Mouse (Mus musculus) kidney, adult 2 months (tissue): ENCODE measurements at regions not wholly inside any gene's neighbourhood (a gene's known extent, or its start where the extent isn't known, plus 50 kb on each side); places are given as distances from the start of the nearest gene placed in this dataset.

ENCODE experiments used
- DNase-seq: peaks from one replicate; pipeline ENCODE4 v3.0.0; 2021
- H3K27ac ChIP-seq: fragments of 200-500 bp; 2 replicates; pipeline ENCODE4 v1.5.1; 2012; ENCODE audit warnings: low read depth, low read length, control low read depth, inconsistent platforms; ENCODE audit not compliant: insufficient read depth
- H3K27me3 ChIP-seq: fragments of 200-500 bp; replicated peaks from 2 replicates; pipeline ENCODE4 v1.6.1; 2012; ENCODE audit warnings: mild to moderate bottlenecking, moderate library complexity, low read length, inconsistent platforms; ENCODE audit not compliant: control insufficient read depth, insufficient read depth
- H3K36me3 ChIP-seq: fragments of 200-500 bp; 2 replicates; pipeline ENCODE4 v1.6.1; 2012; ENCODE audit warnings: mild to moderate bottlenecking, moderate library complexity, low read length, inconsistent platforms; ENCODE audit not compliant: control insufficient read depth, insufficient read depth
- H3K4me1 ChIP-seq: fragments of 200-500 bp; 2 replicates; pipeline ENCODE4 v1.6.1; 2011; ENCODE audit warnings: low read length; ENCODE audit not compliant: control insufficient read depth, insufficient read depth
- H3K4me3 ChIP-seq: fragments of 200-500 bp; 2 replicates; pipeline ENCODE4 v1.5.1; 2011; ENCODE audit warnings: mild to moderate bottlenecking, low read depth, low read length, control low read depth; ENCODE audit not compliant: insufficient read depth
- CTCF ChIP-seq: fragments of 200-500 bp; conservative IDR thresholded peaks from 2 replicates; pipeline ENCODE4 v1.5.1; 2011; ENCODE audit warnings: low read depth, mild to moderate bottlenecking, control low read depth, low read length, moderate library complexity, mixed read lengths; ENCODE audit not compliant: insufficient read depth, insufficient read length
- POLR2A ChIP-seq: fragments of 200-500 bp; IDR thresholded peaks from one replicate; pipeline ENCODE4 v1.6.1; 2011; ENCODE audit warnings: low read depth, low read length, control low read depth
- WGBS: fragments of 180-500 bp; shearing (Covaris S2); methylation state at CpG from one replicate; pipeline ENCODE4 v1.1.7; 2018; 5-methylcytosine and 5-hydroxymethylcytosine counted together

DNA sequence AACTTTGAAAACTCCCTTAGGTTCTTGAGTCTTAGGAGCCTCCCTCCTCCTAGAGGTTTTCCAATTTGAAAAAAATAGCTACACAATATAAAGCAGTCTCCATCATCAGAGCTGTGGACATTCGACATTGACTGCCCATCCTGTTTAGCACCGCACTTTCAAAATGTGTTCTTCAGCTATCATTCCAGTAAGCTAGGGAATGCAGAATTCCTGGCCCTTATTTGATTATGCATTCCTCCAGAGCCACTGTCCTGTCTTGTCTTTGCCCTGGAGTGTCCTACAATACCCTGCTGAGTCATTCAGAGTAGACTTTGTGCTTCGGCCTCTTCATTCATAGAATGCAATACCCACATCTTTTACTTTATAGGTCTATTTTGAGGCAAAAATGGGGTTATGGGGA is 267.0 kb upstream of the Hnrnpa3 start:
- H3K4me1 ChIP-seq = no peaks in the 10 kb centered on the region
- H3K4me3 ChIP-seq = no peak overlapping the region
- DNase-seq = no peak
- no peaks in the 10 kb centered on the region for H3K36me3 ChIP-seq
- H3K27me3 ChIP-seq = no peaks in the 10 kb centered on the region
- TF ChIP-seq CTCF = no peak
- no peak for TF ChIP-seq POLR2A
- no peak overlapping the region for H3K27ac ChIP-seq
- 87% methylated on average over 3 of the region's 3 CpGs for WGBS

- Histone ChIP-seq H3K27me3 (no peaks in the 10 kb centered on the region), H3K4me1 (no peaks in the 10 kb centered on the region), H3K36me3 (no peaks in the 10 kb centered on the region), H3K27ac (no peak overlapping the region), H3K4me3 (no peak overlapping the region)
- 72% methylated on average over 6 of the region's 6 CpGs for WGBS
- TF ChIP-seq POLR2A = no peak
- TF ChIP-seq CTCF = no peak
- no peak for DNase-seq
These were observed 264.0 kb upstream of the Hnrnpa3 start for GRCm38 (mm10) chr2:75394928-75395673.

DNA sequence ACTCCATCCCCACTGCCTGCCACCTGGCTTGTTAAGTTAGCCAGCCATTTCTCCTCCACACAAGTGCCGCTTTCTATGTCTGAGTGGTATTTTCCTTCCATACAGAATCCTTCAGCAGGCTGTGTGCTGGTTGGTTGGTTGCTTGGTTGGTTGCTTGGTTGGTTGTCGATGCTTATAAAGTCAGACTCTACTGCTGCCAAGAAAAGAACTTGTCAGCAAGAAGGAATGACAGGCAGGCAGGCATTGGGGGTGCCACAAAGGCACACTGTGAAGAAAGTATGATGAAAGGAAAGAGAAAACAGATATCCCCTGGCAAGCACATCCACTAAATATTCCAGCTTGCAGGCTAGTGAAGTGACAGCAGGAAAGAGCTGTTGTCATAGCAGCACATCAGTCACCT is 263.0 kb upstream of the Hnrnpa3 start:
- TF ChIP-seq CTCF (no peak), POLR2A (no peak)
- DNase-seq = no peak
- 61% methylated on average over 2 of the region's 2 CpGs for WGBS

DNA sequence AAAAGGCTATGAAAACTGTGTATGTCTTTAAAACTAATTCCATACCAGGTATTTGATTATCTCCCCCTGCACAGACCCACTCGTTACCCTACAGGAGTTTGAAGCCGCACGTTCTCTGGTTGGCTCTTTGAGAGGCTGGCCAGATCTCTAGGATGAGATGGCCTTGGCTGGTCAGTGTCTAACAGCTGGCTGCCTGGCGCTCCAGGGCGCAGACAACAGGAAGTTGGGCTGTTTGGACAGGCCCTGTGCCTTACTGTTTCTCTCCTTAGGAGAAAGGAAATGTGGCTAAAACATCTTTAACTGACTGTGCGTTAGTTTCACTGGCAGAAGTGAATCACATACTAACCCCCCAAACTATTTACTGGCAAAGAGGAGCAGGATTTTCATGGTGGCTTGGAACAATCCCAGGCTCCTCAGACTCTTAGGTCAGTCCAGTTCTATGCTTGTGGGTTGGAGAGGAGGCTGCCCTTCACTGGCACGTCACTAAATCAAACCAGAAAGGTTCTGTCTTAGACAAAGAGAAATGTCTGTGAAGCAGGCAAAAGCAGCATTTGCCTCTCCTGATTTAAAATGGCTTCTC is 258.7 kb upstream of the Hnrnpa3 start:
- TF ChIP-seq POLR2A (no peak), CTCF (no peak)
- Histone ChIP-seq H3K36me3 (no peaks in the 10 kb centered on the region), H3K4me3 (no peak overlapping the region), H3K27me3 (no peaks in the 10 kb centered on the region), H3K4me1 (no peaks in the 10 kb centered on the region), H3K27ac (no peak overlapping the region)
- WGBS = 68% methylated on average over 7 of the region's 7 CpGs
- no peak for DNase-seq

More for the DNA sequence above, 263.0 kb upstream of the Hnrnpa3 start:
- no peak overlapping the region for H3K27ac ChIP-seq
- H3K4me3 ChIP-seq = no peak overlapping the region
- no peaks in the 10 kb centered on the region for H3K4me1 ChIP-seq
- no peaks in the 10 kb centered on the region for H3K27me3 ChIP-seq
- H3K36me3 ChIP-seq = no peaks in the 10 kb centered on the region

DNA sequence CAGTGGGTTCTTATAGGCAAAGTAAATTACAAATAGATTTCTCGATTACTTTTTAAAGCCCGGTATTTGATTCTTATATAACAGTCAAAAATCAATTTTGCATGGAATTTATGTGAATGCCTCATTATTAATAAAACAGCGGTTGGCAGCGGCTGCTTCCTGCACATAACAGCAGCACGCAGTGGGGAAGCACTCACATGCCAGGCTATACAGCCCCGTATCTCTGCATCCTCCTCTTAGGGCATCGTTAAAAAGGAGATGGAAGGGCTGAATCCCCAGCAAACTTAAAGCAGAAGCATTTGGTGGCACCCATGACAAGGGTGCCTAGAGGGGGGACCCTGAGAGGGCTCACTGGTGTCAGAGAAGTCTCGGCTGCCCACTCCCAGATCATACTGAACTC is 255.3 kb upstream of the Hnrnpa3 start:
- 88% methylated on average over 8 of the region's 8 CpGs for WGBS

DNA sequence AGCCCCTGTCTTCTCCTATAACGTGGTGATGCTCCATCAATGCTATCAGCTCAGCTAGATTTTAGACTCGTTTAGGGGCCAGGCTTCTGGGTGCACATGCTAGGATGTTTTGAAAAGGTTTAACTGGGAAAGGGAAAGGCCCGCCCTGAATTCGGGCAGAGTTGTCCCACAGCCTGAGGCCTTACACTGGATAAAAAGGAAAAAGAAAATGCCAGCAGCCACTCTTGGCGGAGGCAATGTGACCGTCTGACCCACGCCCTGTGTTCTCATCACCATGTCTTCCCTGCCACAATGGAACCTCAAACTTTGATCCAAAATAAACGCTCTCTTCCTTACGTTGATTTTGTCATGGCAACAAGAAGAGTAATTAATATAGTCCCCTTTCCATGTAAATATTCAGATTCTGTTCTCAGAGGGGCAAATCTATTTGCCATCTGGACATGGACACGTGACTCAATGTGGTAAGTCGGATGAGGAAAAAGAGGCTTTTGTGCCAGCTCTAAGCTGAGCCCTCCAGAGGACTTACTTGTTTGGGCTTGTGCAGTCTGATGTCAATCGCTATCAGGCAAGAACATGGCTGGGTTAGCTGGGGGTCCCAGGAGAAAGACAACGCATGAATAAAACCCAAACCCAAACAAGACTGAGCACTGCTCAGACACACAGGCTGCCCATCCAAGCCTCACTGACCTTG is 253.4 kb upstream of the Hnrnpa3 start:
- H3K4me1 ChIP-seq = no peaks in the 10 kb centered on the region
- no peak for TF ChIP-seq CTCF
- TF ChIP-seq POLR2A = no peak
- 87% methylated on average over 13 of the region's 13 CpGs for WGBS
- no peak for DNase-seq
- no peak overlapping the region for H3K4me3 ChIP-seq
- no peaks in the 10 kb centered on the region for H3K27me3 ChIP-seq
- H3K27ac ChIP-seq = no peak overlapping the region
- H3K36me3 ChIP-seq = no peaks in the 10 kb centered on the region

More for the DNA sequence above, 255.3 kb upstream of the Hnrnpa3 start:
- TF ChIP-seq CTCF (no peak), POLR2A (no peak)
- no peaks in the 10 kb centered on the region for H3K36me3 ChIP-seq
- no peaks in the 10 kb centered on the region for H3K27me3 ChIP-seq
- DNase-seq = no peak
- H3K4me1 ChIP-seq = no peaks in the 10 kb centered on the region
- no peak overlapping the region for H3K27ac ChIP-seq
- no peak overlapping the region for H3K4me3 ChIP-seq

DNA sequence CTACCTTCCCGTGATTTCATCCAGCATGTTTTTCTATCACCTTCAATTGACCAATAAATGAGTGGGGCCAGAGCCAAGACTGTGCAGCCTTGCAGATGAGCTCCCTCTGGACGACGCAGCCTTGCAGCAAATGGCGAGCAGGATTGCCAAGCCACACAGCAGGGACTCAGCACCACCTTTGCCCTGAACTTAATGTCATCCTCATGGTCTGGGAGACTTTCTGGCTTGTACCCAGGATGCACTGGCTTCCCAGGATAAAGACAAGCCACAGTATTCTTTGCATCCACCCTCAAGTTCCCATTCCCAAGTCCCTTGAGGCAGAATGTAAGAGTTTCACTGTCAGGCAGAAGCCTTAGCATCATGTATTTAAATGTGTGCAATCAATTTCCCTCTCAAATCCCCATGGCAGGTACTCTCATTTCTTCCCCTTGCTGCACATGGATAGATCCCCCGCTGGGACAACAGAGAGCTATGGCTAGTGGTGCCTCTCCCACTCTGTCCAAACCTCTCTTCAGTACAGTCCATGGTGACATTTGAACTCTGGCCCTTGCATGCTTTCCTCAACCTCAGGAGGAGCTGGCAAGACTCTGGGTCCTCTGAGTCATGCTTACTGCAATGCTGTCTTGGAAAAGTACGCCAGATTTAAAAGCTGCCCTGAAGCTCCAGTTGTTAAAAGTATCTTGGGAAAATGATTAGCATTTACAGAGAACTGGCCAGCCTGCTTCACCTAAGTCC is 252.2 kb upstream of the Hnrnpa3 start:
- H3K27ac ChIP-seq = no peak overlapping the region
- no peaks in the 10 kb centered on the region for H3K36me3 ChIP-seq
- no peaks in the 10 kb centered on the region for H3K27me3 ChIP-seq
- 59% methylated on average over 6 of the region's 6 CpGs for WGBS
- TF ChIP-seq POLR2A = no peak
- no peak for TF ChIP-seq CTCF
- DNase-seq = no peak
- no peaks in the 10 kb centered on the region for H3K4me1 ChIP-seq
- H3K4me3 ChIP-seq = no peak overlapping the region
